Mouse (Mus musculus): Measurements from ENCODE around the gene Ttll7. TPM values are rescaled to one million over a fixed set of nuclear protein-coding genes. Genes with fewer than 3 reads are reported as not detected.

Gene Ttll7
- polyA plus RNA-seq, 1 experiment from 2014 or later: 6.5 TPM

DNA sequence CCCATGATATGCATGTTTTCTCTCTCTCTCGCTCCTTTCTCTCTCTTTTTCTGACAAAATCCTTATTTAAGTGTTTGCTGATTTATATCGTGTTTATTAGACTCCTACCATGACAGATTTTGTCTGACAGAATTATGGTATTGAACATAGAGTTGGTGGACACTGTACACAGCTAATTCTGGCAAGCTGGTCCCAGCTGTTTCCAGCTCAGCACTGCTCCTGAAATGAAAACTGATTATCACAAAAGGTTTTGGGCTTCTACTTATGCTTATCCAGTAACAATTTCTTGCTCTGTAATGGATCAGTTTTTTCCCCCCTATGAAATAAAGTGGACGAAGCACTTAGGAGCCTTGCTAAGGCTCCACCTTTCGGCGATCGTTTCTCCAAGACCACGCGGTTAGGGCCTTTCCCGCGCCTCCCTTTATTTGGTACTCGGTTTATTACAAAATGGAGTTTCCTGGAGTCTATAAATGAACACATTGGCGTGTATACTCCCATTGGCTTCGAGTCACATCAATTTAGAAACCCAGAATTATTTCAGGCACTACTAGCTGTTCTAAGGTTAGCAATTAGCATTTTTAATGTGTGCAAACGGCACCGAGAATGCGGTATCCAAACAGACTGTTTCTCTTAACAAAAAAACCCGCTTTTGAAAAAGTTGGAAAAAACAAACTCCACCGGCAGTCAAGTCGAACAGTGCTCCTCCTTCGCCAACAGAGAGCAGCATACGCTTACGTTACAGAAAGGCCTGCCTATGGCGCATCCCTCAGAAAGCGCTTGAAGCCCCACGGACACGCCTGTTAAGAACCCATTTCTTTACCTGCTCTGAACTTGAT is 141.9 kb downstream of the Ttll7 start:
- ATAC-seq: peak; percentile 94
- no peaks in the 10 kb centered on the region for H3K36me3 ChIP-seq (ENCODE audit: control insufficient read depth, insufficient read depth, low read length)
- no peak overlapping the region for H3K27ac ChIP-seq (ENCODE audit: low read depth, low read length)
- H3K9me3 ChIP-seq (replicated peaks; ENCODE audit: control insufficient read depth, low read length): no peaks in the 10 kb centered on the region
- no peaks in the 10 kb centered on the region for H3K27me3 ChIP-seq (replicated peaks; ENCODE audit: control insufficient read depth, insufficient read depth, low read length)
- 34% methylated on average over 26 of the region's 26 CpGs for WGBS
- H3K4me1 ChIP-seq (ENCODE audit: control insufficient read depth, insufficient read depth, low read length): no peaks in the 10 kb centered on the region
- peak; percentile 92 for DNase-seq (ENCODE audit: low spot score)
- peak overlapping the region; percentile 24; the same call in 1 of the 2 replicates for H3K4me2 ChIP-seq (ENCODE audit: low read length)
- no peak overlapping the region for H3K4me3 ChIP-seq (ENCODE audit: low read depth, low read length)
- H3K9ac ChIP-seq (ENCODE audit: low read length): no peak overlapping the region

DNA sequence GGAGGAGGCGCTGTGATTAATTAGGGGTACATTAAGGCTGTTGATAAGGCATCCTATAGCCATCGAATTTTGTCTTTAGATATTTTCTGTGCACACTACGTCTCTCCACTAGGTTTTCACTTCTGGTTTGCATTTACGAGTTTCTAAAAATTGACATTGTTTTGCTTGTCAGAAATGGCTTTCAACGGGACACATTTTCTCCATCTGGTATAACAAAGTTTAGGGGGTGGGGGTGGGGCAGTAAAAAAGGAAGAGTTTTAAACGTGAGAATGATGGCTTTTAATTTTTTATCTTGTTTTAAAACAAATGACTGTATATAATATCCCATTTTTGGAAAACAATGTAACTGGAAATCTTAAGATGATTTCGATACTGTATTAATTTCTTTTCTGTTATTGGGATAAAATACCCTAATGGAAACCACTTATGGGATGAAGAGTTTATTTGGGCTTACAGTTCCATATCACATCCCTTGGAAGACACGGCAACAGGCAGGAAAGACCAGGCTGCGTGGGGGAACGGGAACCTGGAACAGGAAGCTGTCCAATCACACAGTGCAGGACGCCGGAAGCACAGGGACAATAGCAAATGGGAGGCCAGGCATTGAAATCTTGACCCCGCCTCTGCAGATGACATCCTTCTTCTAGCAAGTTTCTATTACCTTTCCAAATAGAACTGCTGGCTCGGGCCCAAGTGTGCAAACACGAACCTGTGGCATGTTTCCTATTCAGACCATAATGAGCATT is 142.7 kb downstream of the Ttll7 start:
- H3K4me2 ChIP-seq (ENCODE audit: low read length): no peak overlapping the region
- H3K9ac ChIP-seq (ENCODE audit: low read length): no peak overlapping the region
- H3K9me3 ChIP-seq (replicated peaks; ENCODE audit: control insufficient read depth, low read length): no peaks in the 10 kb centered on the region
- ATAC-seq: peak; percentile 45; the same call in 1 of the 2 replicates
- no peaks in the 10 kb centered on the region for H3K36me3 ChIP-seq (ENCODE audit: control insufficient read depth, insufficient read depth, low read length)
- H3K27me3 ChIP-seq (replicated peaks; ENCODE audit: control insufficient read depth, insufficient read depth, low read length): no peaks in the 10 kb centered on the region
- H3K27ac ChIP-seq (ENCODE audit: low read depth, low read length): no peak overlapping the region
- WGBS: 67% methylated on average over 15 of the region's 15 CpGs
- no peak overlapping the region for H3K4me3 ChIP-seq (ENCODE audit: low read depth, low read length)
- DNase-seq (ENCODE audit: low spot score): no peak
- H3K4me1 ChIP-seq (ENCODE audit: control insufficient read depth, insufficient read depth, low read length): no peaks in the 10 kb centered on the region

DNA sequence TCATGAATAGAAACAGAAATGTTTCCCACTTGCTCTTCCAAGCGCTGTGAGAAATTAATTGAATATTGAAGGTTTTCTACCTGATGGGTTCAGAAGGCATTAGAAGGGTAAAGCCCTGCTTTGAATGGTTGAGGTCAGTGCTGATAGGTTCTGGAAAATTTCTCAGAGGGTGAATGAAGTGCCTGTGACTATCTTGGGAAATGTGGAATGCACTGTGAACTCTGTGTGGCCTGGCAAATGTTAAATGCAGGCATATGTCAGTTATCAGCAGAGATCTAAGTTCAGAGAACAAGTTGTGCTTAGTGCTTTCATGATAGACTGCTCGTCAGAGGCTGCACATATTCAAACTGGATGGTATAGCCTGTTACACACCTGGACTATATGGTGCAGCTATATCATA is 147.0 kb downstream of the Ttll7 start:
- no peaks in the 10 kb centered on the region for H3K27me3 ChIP-seq (replicated peaks; ENCODE audit: control insufficient read depth, insufficient read depth, low read length)
- no peak overlapping the region for H3K9ac ChIP-seq (ENCODE audit: low read length)
- DNase-seq (ENCODE audit: low spot score): no peak
- WGBS: 90% methylated on average over 2 of the region's 2 CpGs
- no peaks in the 10 kb centered on the region for H3K4me1 ChIP-seq (ENCODE audit: control insufficient read depth, insufficient read depth, low read length)
- ATAC-seq: no peak
- no peak overlapping the region for H3K27ac ChIP-seq (ENCODE audit: low read depth, low read length)
- H3K36me3 ChIP-seq (ENCODE audit: control insufficient read depth, insufficient read depth, low read length): no peaks in the 10 kb centered on the region
- no peaks in the 10 kb centered on the region for H3K9me3 ChIP-seq (replicated peaks; ENCODE audit: control insufficient read depth, low read length)
- H3K4me2 ChIP-seq (ENCODE audit: low read length): no peak overlapping the region
- H3K4me3 ChIP-seq (ENCODE audit: low read depth, low read length): no peak overlapping the region

DNA sequence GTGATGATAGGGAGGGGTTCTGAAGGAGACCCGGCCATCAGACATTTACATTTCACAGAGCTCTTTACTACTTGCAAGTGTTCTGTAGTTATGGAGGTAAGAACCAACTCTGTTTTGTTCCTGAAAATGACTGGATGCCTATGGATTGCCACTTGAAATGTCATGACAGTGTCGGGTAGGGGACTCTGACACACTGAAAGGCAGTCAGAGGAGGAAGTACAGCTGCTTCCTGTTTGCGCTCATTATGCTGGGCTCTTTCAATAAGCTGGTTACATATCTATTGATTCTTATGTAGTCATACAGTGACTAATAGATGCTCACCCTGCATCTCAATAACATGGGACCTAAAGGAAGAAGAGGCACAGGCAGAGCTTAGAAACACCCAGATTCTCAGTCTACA is 148.8 kb downstream of the Ttll7 start:
- no peak overlapping the region for H3K4me2 ChIP-seq (ENCODE audit: low read length)
- H3K27ac ChIP-seq (ENCODE audit: low read depth, low read length): no peak overlapping the region
- H3K9me3 ChIP-seq (replicated peaks; ENCODE audit: control insufficient read depth, low read length): no peaks in the 10 kb centered on the region
- 91% methylated on average over 3 of the region's 3 CpGs for WGBS
- DNase-seq (ENCODE audit: low spot score): no peak
- no peaks in the 10 kb centered on the region for H3K36me3 ChIP-seq (ENCODE audit: control insufficient read depth, insufficient read depth, low read length)
- no peaks in the 10 kb centered on the region for H3K27me3 ChIP-seq (replicated peaks; ENCODE audit: control insufficient read depth, insufficient read depth, low read length)
- H3K9ac ChIP-seq (ENCODE audit: low read length): no peak overlapping the region
- no peaks in the 10 kb centered on the region for H3K4me1 ChIP-seq (ENCODE audit: control insufficient read depth, insufficient read depth, low read length)
- ATAC-seq: no peak
- no peak overlapping the region for H3K4me3 ChIP-seq (ENCODE audit: low read depth, low read length)

DNA sequence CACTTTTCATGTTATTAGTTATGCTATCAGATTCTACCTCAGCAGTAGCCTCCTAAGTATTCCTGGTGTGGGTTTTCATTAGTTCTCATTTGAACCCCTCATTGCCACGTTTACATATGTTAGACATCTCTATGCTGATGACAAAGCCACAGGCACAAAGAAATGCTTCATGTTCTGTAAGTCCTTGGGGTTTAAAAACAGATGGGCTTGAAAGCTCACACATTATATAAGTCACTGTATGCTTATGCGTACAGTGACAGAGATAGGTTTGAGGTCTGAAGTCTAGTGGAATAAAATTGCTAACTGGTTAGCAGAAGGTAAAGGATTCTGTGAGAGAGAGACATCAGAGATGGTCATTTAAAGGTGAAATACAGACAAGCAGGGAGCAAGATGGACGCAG is 149.4 kb downstream of the Ttll7 start:
- H3K36me3 ChIP-seq (ENCODE audit: control insufficient read depth, insufficient read depth, low read length): no peaks in the 10 kb centered on the region
- ATAC-seq: no peak
- no peaks in the 10 kb centered on the region for H3K27me3 ChIP-seq (replicated peaks; ENCODE audit: control insufficient read depth, insufficient read depth, low read length)
- H3K4me3 ChIP-seq (ENCODE audit: low read depth, low read length): no peak overlapping the region
- H3K27ac ChIP-seq (ENCODE audit: low read depth, low read length): no peak overlapping the region
- H3K9ac ChIP-seq (ENCODE audit: low read length): no peak overlapping the region
- no peaks in the 10 kb centered on the region for H3K9me3 ChIP-seq (replicated peaks; ENCODE audit: control insufficient read depth, low read length)
- 72% methylated on average over 3 of the region's 3 CpGs for WGBS
- no peak overlapping the region for H3K4me2 ChIP-seq (ENCODE audit: low read length)
- DNase-seq (ENCODE audit: low spot score): no peak
- H3K4me1 ChIP-seq (ENCODE audit: control insufficient read depth, insufficient read depth, low read length): no peaks in the 10 kb centered on the region

DNA sequence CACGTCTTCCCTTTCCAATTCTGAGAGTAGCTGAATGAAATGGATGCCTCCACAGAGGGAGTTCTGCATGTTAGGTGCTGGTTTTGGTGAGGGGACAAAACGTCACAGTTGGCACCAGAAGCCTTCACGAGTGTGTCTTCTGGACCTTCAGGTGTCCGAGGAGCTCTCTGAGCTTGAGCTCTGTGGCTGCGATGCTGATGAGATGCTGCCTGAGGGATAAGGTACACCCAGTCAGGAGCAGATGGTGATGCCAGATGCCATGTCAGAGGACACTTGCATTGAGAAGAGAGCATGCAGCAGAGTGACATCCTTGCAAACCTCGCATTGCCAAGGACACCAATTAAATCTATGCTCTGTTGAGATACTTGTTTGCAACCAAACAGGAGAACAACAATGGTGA is 164.3 kb downstream of the Ttll7 start:
- ATAC-seq (no peak), DNase-seq (ENCODE audit: low spot score) (no peak)
- no peak overlapping the region for H3K27ac ChIP-seq (ENCODE audit: low read depth, low read length)
- 84% methylated on average over 6 of the region's 6 CpGs for WGBS
- no peak overlapping the region for H3K9ac ChIP-seq (ENCODE audit: low read length)
- H3K27me3 ChIP-seq (replicated peaks; ENCODE audit: control insufficient read depth, insufficient read depth, low read length): no peaks in the 10 kb centered on the region
- no peak overlapping the region for H3K4me3 ChIP-seq (ENCODE audit: low read depth, low read length)
- no peaks in the 10 kb centered on the region for H3K4me1 ChIP-seq (ENCODE audit: control insufficient read depth, insufficient read depth, low read length)
- H3K36me3 ChIP-seq (ENCODE audit: control insufficient read depth, insufficient read depth, low read length): no peaks in the 10 kb centered on the region
- no peaks in the 10 kb centered on the region for H3K9me3 ChIP-seq (replicated peaks; ENCODE audit: control insufficient read depth, low read length)
- H3K4me2 ChIP-seq (ENCODE audit: low read length): no peak overlapping the region

DNA sequence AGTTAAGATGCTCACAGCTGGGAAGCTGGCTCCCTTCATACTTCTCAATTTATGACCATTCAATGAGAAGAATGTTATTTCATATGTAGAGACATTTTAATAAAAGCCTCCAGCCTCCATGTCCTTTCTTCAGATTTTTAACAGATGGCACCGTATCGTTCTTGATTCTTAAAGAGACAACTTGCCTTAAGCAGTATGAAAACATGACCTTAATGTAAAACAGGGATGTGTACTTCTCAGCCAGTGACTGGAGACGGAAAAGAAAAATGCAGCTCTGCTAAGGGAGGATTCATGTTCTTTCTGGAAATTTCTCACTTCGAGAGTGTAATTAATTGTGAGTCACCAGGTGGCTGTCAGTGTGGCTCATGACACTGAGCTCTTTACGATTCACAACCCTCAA is 167.3 kb downstream of the Ttll7 start:
- ATAC-seq (no peak), DNase-seq (ENCODE audit: low spot score) (no peak)
- Histone ChIP-seq H3K9ac (ENCODE audit: low read length) (no peak overlapping the region), H3K27ac (ENCODE audit: low read depth, low read length) (no peak overlapping the region), H3K4me1 (ENCODE audit: control insufficient read depth, insufficient read depth, low read length) (no peaks in the 10 kb centered on the region), H3K9me3 (replicated peaks; ENCODE audit: control insufficient read depth, low read length) (no peaks in the 10 kb centered on the region), H3K4me2 (ENCODE audit: low read length) (no peak overlapping the region), H3K4me3 (ENCODE audit: low read depth, low read length) (no peak overlapping the region), H3K36me3 (ENCODE audit: control insufficient read depth, insufficient read depth, low read length) (no peaks in the 10 kb centered on the region), H3K27me3 (replicated peaks; ENCODE audit: control insufficient read depth, insufficient read depth, low read length) (no peaks in the 10 kb centered on the region)
- 80% methylated on average over 5 of the region's 5 CpGs for WGBS

DNA sequence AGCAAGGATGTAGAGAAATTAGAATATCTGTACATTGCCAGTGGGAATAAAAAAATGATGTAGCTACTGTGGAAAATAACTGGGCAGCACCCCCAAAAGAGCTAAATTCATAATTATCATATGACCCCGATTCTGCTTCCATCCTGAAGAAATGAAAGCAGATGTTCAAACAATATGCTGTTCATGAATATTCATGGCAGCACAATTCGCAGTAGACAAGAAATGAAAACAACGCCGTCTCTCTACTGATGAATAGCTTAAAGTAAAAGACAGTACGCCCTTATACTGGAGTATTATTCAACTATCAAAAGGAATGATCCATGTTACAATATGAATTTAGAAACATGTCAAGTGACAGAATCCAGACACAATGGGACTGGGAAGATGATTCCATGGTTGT is 174.1 kb downstream of the Ttll7 start:
- 39% methylated on average over 5 of the region's 5 CpGs for WGBS
- Histone ChIP-seq H3K4me2 (ENCODE audit: low read length) (no peak overlapping the region), H3K4me1 (ENCODE audit: control insufficient read depth, insufficient read depth, low read length) (no peaks in the 10 kb centered on the region), H3K27ac (ENCODE audit: low read depth, low read length) (no peak overlapping the region), H3K36me3 (ENCODE audit: control insufficient read depth, insufficient read depth, low read length) (no peaks in the 10 kb centered on the region), H3K9me3 (replicated peaks; ENCODE audit: control insufficient read depth, low read length) (no peaks in the 10 kb centered on the region), H3K27me3 (replicated peaks; ENCODE audit: control insufficient read depth, insufficient read depth, low read length) (no peaks in the 10 kb centered on the region), H3K9ac (ENCODE audit: low read length) (no peak overlapping the region), H3K4me3 (ENCODE audit: low read depth, low read length) (no peak overlapping the region)
- peak; percentile 36 for DNase-seq (ENCODE audit: low spot score)
- ATAC-seq: no peak

DNA sequence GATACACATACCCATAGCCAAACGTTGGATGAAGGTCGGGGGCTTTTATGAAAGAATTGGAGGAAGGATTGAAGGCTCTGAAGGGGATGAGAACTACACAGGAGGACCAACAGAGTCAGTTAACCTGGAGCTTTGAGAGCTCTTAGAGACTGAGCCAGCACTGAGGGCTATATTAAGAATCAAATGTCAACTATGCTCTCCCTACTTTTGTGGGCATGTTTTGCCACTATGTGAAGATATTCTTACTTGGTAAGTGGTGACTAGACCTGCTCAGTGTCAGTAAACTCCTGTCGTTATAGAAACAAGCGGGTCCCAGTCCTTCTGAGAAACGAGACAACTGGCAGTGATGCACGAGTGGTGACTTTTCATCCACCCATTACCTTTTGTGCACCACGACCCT is 176.2 kb downstream of the Ttll7 start:
- no peak overlapping the region for H3K27ac ChIP-seq (ENCODE audit: low read depth, low read length)
- no peak for DNase-seq (ENCODE audit: low spot score)
- no peaks in the 10 kb centered on the region for H3K27me3 ChIP-seq (replicated peaks; ENCODE audit: control insufficient read depth, insufficient read depth, low read length)
- H3K9me3 ChIP-seq (replicated peaks; ENCODE audit: control insufficient read depth, low read length): no peaks in the 10 kb centered on the region
- no peak overlapping the region for H3K4me2 ChIP-seq (ENCODE audit: low read length)
- H3K4me1 ChIP-seq (ENCODE audit: control insufficient read depth, insufficient read depth, low read length): no peaks in the 10 kb centered on the region
- H3K9ac ChIP-seq (ENCODE audit: low read length): no peak overlapping the region
- no peak for ATAC-seq
- H3K4me3 ChIP-seq (ENCODE audit: low read depth, low read length): no peak overlapping the region
- no peaks in the 10 kb centered on the region for H3K36me3 ChIP-seq (ENCODE audit: control insufficient read depth, insufficient read depth, low read length)
- WGBS: 92% methylated on average over 7 of the region's 7 CpGs
